Comparison of ENCODE assay signal across 11 mouse cellular contexts in the genomic region with DNA sequence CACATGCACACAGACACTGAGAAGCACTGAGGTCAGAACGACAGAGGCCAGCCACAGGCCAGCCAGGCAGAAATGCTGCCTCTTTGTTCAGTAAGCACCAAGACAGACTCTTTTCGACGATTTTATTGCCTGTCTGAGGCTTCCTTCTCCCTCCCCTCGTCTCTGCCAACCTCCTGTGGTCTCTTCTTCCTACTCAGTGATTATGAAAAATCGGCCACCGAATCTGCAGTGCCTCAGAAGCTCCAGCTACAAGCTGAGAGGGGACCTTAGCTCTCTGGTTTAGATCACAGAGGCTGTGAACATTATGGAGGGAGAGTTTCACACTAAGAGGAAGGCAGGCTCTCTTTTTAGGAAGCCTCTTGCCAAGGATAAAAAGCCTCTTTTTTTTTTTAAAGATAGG.
DNase-seq lines count a peak whose midpoint lies in the region; ATAC-seq and TF ChIP-seq lines count a peak whose summit lies in the region.
"Had no signal": no experiment of that assay in that cellular context is flagged by ENCODE, and none has a peak within 500 bp of the region (broad histone marks: within the 10 kb centered on the region; RNA-seq: fewer than 3 reads in every experiment).

No protein-coding gene starts in this region.

- H3K27me3 ChIP-seq in heart, embryonic 12.5 days (replicated peaks) = no peaks in the 10 kb centered on the region
- no peaks in the 10 kb centered on the region for H3K27me3 ChIP-seq in kidney, embryonic 16.5 days (ENCODE audit: insufficient read depth, low read length)
- no peaks in the 10 kb centered on the region for H3K27me3 ChIP-seq in embryonic facial prominence, embryonic 15.5 days
- H3K27me3 ChIP-seq: stomach, embryonic 15.5 days had no signal

- H3K4me1 ChIP-seq in heart, embryonic 12.5 days (replicated peaks) = peaks cover 41% of the 10 kb centered on the region
- peaks cover 21% of the 10 kb centered on the region for H3K4me1 ChIP-seq in kidney, embryonic 16.5 days (ENCODE audit: insufficient read depth, low read length)
- H3K4me1 ChIP-seq in cortical plate, adult 2 months (ENCODE audit: control insufficient read depth, insufficient read depth, low read length) = peaks cover 14% of the 10 kb centered on the region
- peaks cover 28% of the 10 kb centered on the region for H3K4me1 ChIP-seq in embryonic facial prominence, embryonic 15.5 days

- no peak for TF ChIP-seq CTCF in cortical plate, adult 2 months (IDR thresholded peaks at IDR 0.05; ENCODE audit: extremely low read depth, insufficient read depth, low read length)

- peak overlapping the region; percentile 32; the same call in 1 of the 2 replicates for H3K4me2 ChIP-seq in heart, embryonic 12.5 days
- H3K4me2 ChIP-seq in kidney, embryonic 16.5 days (replicated peaks; ENCODE audit: low read depth, low read length) = no peak overlapping the region
- H3K4me2 ChIP-seq in embryonic facial prominence, embryonic 15.5 days (replicated peaks) = no peak overlapping the region
- H3K4me2 ChIP-seq: stomach, embryonic 15.5 days had no signal

- H3K27ac ChIP-seq in heart, embryonic 12.5 days (ENCODE audit: poor library complexity, severe bottlenecking) = peak overlapping the region; percentile 82
- H3K27ac ChIP-seq in kidney, embryonic 16.5 days (ENCODE audit: low read length) = peak overlapping the region; percentile 0; the same call in 1 of the 2 replicates
- peak overlapping the region; percentile 32; the same call in 1 of the 2 replicates for H3K27ac ChIP-seq in cortical plate, adult 2 months (ENCODE audit: insufficient read depth, low read length)
- H3K27ac ChIP-seq in embryonic facial prominence, embryonic 15.5 days (replicated peaks) = peak overlapping the region; percentile 39; the same call in 1 of the 2 replicates
- H3K27ac ChIP-seq: stomach, embryonic 15.5 days had no signal

- no peak for ATAC-seq in heart, embryonic 12.5 days (ENCODE audit: insufficient number of reproducible peaks, low FRiP score)
- no peak for ATAC-seq in kidney, embryonic 16.5 days (ENCODE audit: low FRiP score, low TSS enrichment)
- ATAC-seq in embryonic facial prominence, embryonic 15.5 days (ENCODE audit: insufficient number of reproducible peaks, low FRiP score, low TSS enrichment, low read depth) = no peak

- H3K36me3 ChIP-seq in heart, embryonic 12.5 days = peaks cover 24% of the 10 kb centered on the region
- H3K36me3 ChIP-seq in kidney, embryonic 16.5 days (ENCODE audit: insufficient read depth, low read length) = no peaks in the 10 kb centered on the region
- H3K36me3 ChIP-seq in embryonic facial prominence, embryonic 15.5 days = no peaks in the 10 kb centered on the region
- H3K36me3 ChIP-seq: stomach, embryonic 15.5 days had no signal

- H3K4me3 ChIP-seq in heart, embryonic 12.5 days = no peak overlapping the region
- H3K4me3 ChIP-seq in kidney, embryonic 16.5 days (ENCODE audit: low read length) = no peak overlapping the region
- H3K4me3 ChIP-seq in cortical plate, adult 2 months (ENCODE audit: insufficient read depth, low read length) = no peak overlapping the region
- H3K4me3 ChIP-seq in embryonic facial prominence, embryonic 15.5 days (replicated peaks) = no peak overlapping the region
- H3K4me3 ChIP-seq: stomach, embryonic 15.5 days had no signal

- H3K9ac ChIP-seq in heart, embryonic 12.5 days = peak overlapping the region; percentile 37; the same call in 1 of the 2 replicates
- peak overlapping the region; percentile 2; the same call in 1 of the 2 replicates for H3K9ac ChIP-seq in kidney, embryonic 16.5 days (replicated peaks; ENCODE audit: low read length)
- no peak overlapping the region for H3K9ac ChIP-seq in embryonic facial prominence, embryonic 15.5 days
- H3K9ac ChIP-seq: stomach, embryonic 15.5 days had no signal

- no peak for DNase-seq in heart, adult 11 months
- DNase-seq in kidney, postnatal 14 days = no peak
- DNase-seq in spleen, adult 12 weeks (ENCODE audit: low spot score) = no peak
- DNase-seq: cerebellum, adult 8-10 months; kidney, adult 9 months; right cerebral cortex, postnatal 25 days had no signal

- 16% methylated on average over 6 of the region's 6 CpGs for WGBS in heart, embryonic 12.5 days
- 26% methylated on average over 6 of the region's 6 CpGs for WGBS in kidney, embryonic 16.5 days
- WGBS in embryonic facial prominence, embryonic 15.5 days = 21% methylated on average over 6 of the region's 6 CpGs

- no peaks in the 10 kb centered on the region for H3K9me3 ChIP-seq in heart, embryonic 12.5 days (replicated peaks)
- peaks cover 4% of the 10 kb centered on the region; the same call in 1 of the 2 replicates for H3K9me3 ChIP-seq in kidney, embryonic 16.5 days (ENCODE audit: low read length)
- H3K9me3 ChIP-seq in embryonic facial prominence, embryonic 15.5 days (replicated peaks) = no peaks in the 10 kb centered on the region
- H3K9me3 ChIP-seq: stomach, embryonic 15.5 days had no signal

- TF ChIP-seq POLR2A in cortical plate, adult 2 months (IDR thresholded peaks at IDR 0.05; ENCODE audit: extremely low read depth, insufficient read depth, low read length) = no peak

Comparison
In these comparisons a context has a peak if more than half of its experiments do, and no peak if none do; other contexts are left out.
1. H3K27ac ChIP-seq: peak in every context shown above with its lines; median percentile 82 in heart, embryonic 12.5 days; 39 in embryonic facial prominence, embryonic 15.5 days; 32 in cortical plate, adult 2 months; 0 in kidney, embryonic 16.5 days.